Mouse (Mus musculus) layer of hippocampus, postnatal 10 days (tissue): ENCODE results near the gene Kl. TPM values are rescaled to one million over a fixed set of nuclear protein-coding genes. Genes with fewer than 3 reads are reported as not detected.

ENCODE experiments used
- DNase-seq, 2 experiments: peaks; one replicate each; pipeline ENCODE4 v3.0.0; 2021; ENCODE audit warnings: low spot score in 2 of 2
- long read RNA-seq: library from polyadenylated mRNA; stranded (forward); transcript quantifications from one replicate; pipeline ENCODE4 v2.0.0, GENCODE M21; 2023
- total RNA-seq, 2 experiments: library from RNA; stranded (reverse); gene quantifications; 2 replicates each; pipeline ENCODE4 v1.2.3; 2021

Kl gene
- total RNA-seq, result 1 to 10 TPM; 3.9 to 5.1 TPM
- long read RNA-seq, full-length matches to known transcripts, result 1 of 2 reads
- long read RNA-seq, partial matches to known transcripts, result 0 of 2 reads
- long read RNA-seq, other reads (novel, unspliced or antisense), result 1 of 2 reads

- DNase-seq, result no peak
These were observed at the start of gene Kl for GRCm38 (mm10) chr5:150952328-150952668. Kl (plus strand) TSS chr5:150952607.

GRCm38 (mm10) chr5:150906053-150907040 lies 46.1 kb upstream of the Kl start:
- DNase-seq, result peak; percentile 38 to 56

DNA sequence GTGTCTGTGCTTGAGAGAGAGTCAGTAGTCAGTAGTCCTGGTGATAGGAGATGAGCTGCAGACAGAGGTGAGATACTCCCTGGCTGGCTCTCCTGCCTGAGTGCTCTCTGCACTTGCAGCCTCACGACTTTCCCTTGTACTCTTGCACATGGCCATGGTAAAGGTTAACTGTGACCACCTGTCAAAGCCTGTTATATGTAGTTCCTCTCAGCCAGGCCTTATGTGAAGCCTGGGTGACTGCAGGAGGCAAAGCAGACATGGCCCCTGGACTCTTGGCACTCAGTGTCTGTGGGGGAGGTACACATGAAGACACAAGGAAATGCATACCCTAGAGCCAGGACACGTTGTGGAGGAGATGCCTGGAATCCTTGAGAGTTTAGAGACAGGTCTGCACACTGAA lies 40.3 kb upstream of the Kl start:
- no peak for DNase-seq

GRCm38 (mm10) chr5:150912656-150913055 lies 39.8 kb upstream of the Kl start:
- DNase-seq, result no peak

DNA sequence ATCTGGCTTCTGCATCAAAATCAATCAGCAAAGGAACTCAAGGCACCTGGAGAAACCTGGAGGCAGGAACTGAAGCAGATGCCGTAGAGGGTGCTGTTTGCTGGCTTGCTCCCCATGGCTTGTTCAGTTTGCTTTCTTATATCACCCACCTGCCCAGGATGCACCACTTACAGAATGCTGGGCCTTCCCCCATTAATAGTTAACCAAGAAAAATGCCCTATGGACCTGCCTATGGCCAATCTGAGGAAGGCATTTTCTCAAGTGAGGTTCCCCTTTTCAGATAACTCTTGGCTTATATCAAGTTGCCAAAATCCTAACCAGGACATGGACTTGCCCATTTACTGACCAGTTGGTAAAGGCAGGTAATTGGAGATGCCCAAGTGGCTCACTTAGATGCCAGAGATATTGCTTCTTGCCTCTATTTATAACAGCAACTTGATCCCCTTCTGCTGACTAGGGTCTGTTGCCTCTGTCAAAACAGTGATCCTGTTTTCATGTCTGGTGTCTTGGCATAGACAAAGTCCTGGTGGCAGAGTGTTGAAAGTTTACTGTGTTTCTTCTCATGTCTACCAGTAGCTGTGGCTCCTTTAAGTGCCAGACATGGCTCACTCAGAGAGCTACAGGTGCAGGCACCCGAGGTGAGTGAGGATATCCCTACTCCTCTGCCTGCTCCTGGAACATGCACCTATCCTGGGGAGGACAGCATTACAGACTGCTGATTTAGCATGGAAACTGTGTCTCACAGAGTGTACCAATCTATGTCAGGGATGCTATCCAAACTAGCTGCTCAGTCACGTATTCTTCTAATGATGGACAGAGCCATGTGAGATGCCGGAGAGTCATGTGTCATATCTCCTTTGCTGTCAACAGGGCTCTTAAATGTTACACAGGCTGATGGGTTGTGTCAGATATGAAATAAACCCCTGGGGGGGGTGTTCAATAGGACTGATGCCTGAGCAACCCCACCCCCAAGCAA lies 37.0 kb upstream of the Kl start:
- no peak for DNase-seq

- DNase-seq, result peak; percentile 24 to 30
These were observed 35.1 kb upstream of the Kl start for GRCm38 (mm10) chr5:150917131-150917858.

DNA sequence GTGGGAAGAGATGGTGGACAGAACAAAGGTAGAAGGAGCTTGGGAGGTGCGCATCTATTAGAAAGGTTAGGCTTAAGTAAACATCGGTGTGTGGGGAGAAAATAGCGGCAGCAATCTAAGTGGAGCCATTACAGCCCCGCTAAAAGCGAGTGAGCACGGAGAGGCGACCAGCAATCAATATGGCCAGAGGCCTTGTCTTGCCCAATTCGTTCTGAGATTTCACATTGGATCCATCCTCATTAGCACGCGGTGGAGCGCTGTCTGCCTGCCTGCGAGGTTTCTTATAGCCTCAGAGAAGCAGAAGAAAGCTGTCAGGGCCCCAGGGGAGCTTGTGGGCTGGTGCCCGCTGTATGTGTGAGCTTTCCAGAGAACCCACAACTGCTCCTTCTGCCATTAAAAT lies 33.8 kb upstream of the Kl start:
- no peak for DNase-seq

DNA sequence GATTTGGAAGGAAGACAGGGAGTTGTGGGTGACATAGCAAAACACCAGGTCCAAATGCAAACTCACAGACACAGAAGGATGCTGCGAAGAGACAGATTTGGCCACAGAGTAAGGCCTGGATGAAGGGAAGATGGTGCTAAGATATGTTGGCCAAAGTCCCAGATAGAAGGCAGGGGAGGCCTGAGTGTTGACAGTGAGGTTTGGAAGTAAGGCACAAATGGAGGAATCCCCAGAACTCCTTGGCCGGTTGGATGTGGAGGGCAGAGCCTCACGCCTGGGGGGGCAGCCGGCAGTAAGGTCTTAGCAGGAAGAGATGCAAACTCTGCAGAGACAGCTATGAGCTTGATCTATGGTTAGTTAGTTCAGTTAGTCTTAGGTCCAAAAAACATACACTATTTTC lies 33.1 kb upstream of the Kl start:
- DNase-seq, result no peak

- DNase-seq, result no peak
These were observed 32.4 kb upstream of the Kl start for GRCm38 (mm10) chr5:150919961-150920360.

DNA sequence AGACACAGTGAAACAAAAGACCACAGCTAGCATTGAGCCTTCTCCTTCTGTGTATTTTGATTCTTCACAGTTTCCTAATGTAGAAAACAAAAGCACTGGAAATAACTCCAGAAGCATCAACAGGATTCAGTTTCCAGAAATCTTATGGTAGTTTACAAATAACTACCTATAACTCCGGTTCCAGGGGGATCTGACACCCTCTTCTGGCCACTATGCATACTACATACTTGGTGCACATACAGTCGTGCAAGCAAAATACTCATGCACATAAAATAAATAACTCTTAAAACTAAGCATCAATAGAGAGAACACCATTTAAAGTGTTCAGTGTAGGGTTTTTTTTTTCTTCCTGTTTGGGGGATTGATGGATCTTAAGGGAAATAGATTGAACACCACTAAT lies 23.0 kb upstream of the Kl start:
- no peak for DNase-seq

GRCm38 (mm10) chr5:150932596-150932995 lies 19.8 kb upstream of the Kl start:
- DNase-seq, result no peak

GRCm38 (mm10) chr5:150936213-150936612 lies 16.2 kb upstream of the Kl start:
- no peak for DNase-seq

GRCm38 (mm10) chr5:150936807-150937206 lies 15.6 kb upstream of the Kl start:
- DNase-seq, result no peak

DNA sequence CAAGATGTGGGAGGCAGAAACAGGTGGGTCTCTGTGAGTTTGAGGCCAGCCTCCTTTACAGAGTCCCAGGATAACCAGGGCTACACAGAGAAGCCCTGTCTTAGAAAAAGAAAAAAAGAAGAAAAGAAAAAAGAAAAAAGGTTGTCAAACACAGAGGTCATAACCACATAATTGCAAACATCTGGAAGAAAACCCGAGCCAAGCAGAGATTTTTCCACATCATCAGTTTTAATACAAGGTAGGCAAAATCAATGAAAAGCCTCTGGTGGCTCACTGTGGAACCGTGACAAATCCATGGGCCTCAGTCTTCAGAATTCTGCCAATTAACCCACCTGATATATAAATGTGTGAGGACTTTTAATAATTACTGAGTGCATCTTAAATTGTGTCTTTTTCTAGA lies 14.9 kb upstream of the Kl start:
- DNase-seq, result no peak

GRCm38 (mm10) chr5:150945576-150945975 lies 6.8 kb upstream of the Kl start:
- DNase-seq, result no peak

GRCm38 (mm10) chr5:150949131-150949530 lies 3.3 kb upstream of the Kl start:
- DNase-seq, result no peak

DNA sequence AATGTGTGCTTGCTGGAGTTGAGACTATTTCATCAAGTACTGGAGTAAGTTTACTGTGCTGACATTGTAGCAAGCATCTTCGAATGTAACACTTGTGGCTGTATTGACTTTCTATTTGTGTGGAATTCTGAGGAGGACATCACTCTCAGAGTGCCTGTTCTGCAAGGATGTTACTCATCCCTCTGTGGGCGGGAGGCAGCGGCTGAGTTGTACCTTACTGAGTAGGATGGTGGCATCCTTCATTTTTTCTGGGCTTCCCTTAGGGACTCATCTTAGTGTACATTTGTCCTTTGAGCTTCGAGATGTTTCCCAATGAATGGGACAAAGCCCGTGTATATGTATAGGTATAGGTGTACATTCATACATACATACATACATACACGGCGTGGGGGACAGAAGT lies 1.1 kb upstream of the Kl start:
- DNase-seq, result no peak

GRCm38 (mm10) chr5:150952669-150953521 lies 488 bp downstream of the Kl start:
- peak; percentile 19 to 36 for DNase-seq

DNA sequence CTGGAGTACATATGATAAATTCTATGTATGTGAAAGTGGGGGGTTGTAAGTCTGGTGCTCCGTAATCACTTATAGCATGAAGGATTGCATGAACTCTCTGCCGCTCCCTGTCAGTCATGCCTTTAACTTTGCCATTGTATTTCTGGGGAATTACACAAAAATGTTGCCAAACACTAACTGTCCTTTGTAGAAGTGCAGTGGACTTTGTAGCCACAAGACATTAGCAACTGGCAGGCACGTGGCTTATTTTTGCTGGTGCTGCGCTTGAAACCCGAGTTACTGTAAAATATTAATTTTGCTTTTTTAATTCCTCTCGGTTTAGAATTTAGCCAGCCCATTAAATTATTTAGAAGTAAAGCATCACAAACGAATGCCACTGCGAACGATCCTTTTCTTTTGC lies 2.4 kb downstream of the Kl start:
- DNase-seq, result no peak

DNA sequence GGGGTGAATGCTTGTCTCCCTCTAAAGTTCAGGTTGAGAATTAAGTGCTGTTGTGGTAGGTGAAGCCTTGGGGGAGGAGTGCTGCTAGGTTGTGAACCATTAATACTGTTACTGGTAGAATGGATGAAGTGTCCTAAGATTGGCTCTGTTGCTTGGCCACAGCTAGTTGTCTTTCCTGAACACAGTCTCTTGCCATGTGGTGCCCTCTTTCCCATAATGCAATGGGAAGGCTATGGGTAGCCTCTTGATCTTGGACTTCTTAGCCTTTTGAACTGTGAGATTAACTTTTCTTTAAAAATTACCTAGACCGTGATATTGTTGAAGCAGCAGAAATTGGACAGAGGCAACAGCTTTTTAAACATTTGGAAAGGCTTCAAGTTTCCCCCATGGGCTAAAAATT lies 7.5 kb downstream of the Kl start:
- no peak for DNase-seq
